Mouse (Mus musculus): ENCODE data around the gene Lmod3. TPM values are rescaled to one million over a fixed set of nuclear protein-coding genes. Genes with fewer than 3 reads are reported as not detected.

The Lmod3 gene
- total RNA-seq, 2 experiments from 2014 or later: 1.3 to 5.1 TPM

- DNase-seq (ENCODE audit: low spot score in 2 of 2): no peak
Measured at GRCm38 (mm10) chr6:97202477-97202876, 50.1 kb downstream of the Lmod3 start.

GRCm38 (mm10) chr6:97200437-97200836, 52.1 kb downstream of the Lmod3 start:
- DNase-seq (ENCODE audit: low spot score in 2 of 2): no peak

Other genes with a start within 250 kb of the Lmod3 start
- gene Fam19a4, start 192.3 kb downstream of the Lmod3 start, total RNA-seq (2021): under 1 TPM; 0.08 to 0.40 TPM
- 10 to 100 TPM; 52.4 to 55.7 TPM for gene Eogt, start 103.6 kb downstream of the Lmod3 start, total RNA-seq (2021)
- 10 to 100 TPM; 46.8 to 50.3 TPM for gene Tmf1, start 73.6 kb downstream of the Lmod3 start, total RNA-seq (2021)
- gene Uba3, start 47.1 kb downstream of the Lmod3 start, total RNA-seq (2021): 10 to 100 TPM; 57.1 to 59.1 TPM
- 100 to 1,000 TPM in 1 of 2 experiments, 10 to 100 TPM in 1; 97.3 to 105 TPM for gene Arl6ip5, start 42.1 kb downstream of the Lmod3 start, total RNA-seq (2021)